Mouse (Mus musculus): ENCODE results near the gene Rere.
A peak's percentile ranks its signal among the peaks of the same experiment; 100 is the strongest.
"Not testable (repeated sequence)": the region's sequence is repeated elsewhere in the genome, so short reads cannot be mapped to it uniquely, and the experiment has no call there.

The Rere gene

DNA sequence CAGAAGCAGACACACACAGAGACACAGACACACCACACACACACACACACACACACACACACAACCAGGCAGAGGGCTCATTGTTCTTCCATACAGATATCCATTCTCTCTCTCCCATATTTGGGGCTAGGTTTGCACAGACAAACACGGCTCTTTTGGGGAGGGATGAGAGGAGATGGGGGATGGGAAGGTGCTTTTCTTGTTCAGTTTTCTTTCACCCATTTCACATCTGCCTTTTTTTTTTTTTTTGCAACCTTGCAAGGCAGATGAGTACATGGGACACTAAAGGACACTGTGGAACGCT lies 1.8 kb downstream of the Rere start:
- DNase-seq (ENCODE audit: low spot score in 2 of 2): no peak

GRCm38 (mm10) chr4:150283993-150284392 lies 2.5 kb downstream of the Rere start:
- DNase-seq (ENCODE audit: low spot score in 2 of 2): peak in 1 of 2 experiments; percentile 44

DNA sequence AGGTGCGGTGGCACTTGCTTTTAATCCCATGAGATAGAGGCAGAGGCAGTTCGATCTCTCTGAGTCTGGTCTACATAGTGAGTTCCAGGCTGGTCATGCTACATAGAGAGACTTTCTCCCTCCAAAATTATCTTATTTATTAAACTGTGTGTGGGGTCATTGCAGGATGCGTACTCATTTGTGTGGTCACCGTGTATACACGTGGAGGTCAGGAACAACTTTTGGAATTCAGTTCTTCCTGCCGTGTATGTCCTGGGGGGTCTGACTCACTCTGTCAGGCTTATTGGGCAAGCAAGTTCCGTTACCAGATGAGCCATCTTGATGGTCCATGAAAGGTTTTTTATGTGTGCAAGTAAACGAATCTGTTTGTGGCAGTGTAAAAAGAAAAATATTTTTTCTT lies 5.5 kb downstream of the Rere start:
- DNase-seq (ENCODE audit: low spot score in 2 of 2): no peak

DNA sequence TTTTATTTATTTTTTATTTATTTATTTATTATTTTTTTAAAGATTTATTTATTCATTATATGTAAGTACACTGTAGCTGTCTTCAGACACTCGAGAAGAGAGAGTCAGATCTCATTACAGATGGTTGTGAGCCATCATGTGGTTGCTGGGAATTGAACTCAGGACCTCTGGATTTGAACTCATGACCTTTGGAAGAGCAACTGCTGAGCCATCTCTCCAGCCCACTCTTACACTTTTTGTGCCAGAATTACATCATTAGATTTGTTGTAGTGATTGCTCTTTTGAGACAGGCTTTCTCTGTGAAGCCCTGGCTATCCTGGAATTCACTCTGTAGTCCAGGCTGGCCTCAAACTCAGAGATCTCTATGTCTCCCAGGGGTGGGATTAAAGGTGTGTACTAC lies 6.0 kb downstream of the Rere start:
- DNase-seq (ENCODE audit: low spot score in 2 of 2): not testable (repeated sequence)

- no peak for DNase-seq (ENCODE audit: low spot score in 2 of 2)
These were observed 10.5 kb downstream of the Rere start for GRCm38 (mm10) chr4:150291900-150292299.

GRCm38 (mm10) chr4:150294870-150295269 lies 13.4 kb downstream of the Rere start:
- DNase-seq (ENCODE audit: low spot score in 2 of 2): no peak

DNA sequence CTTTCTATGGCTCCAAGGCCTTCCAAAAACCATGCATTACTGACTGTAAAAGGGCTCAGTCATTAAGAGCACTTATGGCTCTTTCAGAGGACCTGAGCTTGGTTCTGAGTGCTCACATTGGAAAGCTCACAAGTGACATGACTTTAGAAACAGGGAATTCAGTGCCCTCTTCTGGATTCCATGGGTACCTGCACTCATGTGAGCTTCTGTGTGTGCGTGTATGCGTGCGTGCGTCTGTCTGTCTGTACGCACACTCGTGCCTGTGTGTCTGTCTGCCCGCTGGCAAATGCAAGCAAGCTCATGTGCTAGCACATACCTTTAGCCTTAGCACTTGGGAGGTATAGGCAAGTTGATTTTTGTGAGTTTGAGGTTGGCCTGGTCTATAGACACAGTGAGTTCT lies 14.5 kb downstream of the Rere start:
- DNase-seq (ENCODE audit: low spot score in 2 of 2): no peak

DNA sequence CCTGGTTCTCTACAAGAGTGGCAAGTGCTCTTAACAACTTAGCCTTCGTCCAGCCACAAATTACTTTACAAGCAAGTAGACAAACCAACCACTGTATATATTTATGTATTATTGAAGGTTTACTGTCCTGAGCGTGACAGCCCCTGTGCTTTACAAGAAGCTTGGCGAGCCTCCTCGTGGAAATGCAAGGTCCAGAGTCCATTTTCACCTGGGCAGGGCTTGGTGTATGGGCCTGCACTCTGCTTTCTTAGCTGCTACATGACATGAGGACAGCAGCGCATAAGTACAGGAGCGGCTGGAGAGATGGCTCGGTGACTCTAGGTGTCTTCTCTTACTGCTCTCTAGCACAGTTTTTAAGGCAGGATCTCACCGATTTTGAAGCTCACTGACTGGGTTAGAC lies 21.3 kb downstream of the Rere start:
- no peak for DNase-seq (ENCODE audit: low spot score in 2 of 2)

DNA sequence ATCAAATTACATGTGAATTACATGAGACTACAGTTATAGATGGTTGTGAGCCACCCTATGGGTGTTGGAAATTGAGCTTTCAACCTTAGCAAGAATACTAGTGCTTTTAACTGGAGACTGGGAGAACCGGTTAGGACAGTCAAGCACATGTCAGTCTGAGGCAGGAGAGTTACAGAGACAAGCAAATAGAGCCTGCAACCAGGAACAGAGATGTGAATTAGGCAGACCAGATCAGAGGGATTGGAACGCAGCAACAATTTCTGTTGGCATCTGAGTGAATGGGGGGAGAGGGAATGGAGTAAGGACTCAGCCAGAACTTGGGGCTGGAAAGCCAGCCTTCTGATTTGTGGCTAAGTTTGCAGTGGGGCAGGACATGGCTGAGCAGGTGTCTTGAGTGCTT lies 25.3 kb downstream of the Rere start:
- DNase-seq (ENCODE audit: low spot score in 2 of 2): no peak

DNA sequence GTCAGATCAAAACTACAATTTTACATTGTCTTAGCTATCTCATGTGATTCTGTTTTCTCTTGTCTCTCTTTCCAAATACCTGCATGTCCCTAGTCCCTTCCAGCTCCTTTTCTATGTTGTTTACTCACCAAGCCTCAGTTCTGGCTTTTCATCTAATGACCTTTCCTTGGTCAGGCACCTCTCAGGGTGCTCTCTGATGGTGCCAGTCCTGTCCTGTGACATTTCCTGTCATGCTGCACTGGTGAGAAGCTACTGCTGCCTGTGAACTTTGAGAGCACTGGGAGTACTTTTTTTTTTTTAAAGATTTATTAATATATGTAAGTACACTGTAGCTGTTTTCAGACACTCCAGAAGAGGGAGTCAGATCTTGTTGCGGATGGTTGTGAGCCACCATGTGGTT lies 25.8 kb downstream of the Rere start:
- DNase-seq (ENCODE audit: low spot score in 2 of 2): no peak

DNA sequence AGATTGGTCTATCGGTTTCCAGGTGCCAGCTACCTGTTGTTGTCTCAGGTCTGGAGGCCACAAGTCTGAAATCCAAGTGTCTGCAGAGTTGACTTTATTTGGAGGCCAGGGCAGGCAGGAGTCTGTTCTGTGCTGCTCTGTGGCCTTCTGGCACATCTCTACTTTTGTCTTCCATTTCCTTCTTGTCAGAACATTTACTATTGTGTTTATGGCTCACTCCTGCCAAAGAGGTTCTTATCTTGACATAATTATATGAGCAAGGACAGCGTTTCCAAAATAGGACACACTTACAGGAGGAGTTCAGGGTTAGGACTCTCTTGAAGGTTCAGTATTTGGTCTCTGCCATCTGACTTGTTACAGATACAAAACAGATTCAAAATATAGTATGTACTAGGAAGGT lies 30.0 kb downstream of the Rere start:
- DNase-seq (ENCODE audit: low spot score in 2 of 2): no peak

DNA sequence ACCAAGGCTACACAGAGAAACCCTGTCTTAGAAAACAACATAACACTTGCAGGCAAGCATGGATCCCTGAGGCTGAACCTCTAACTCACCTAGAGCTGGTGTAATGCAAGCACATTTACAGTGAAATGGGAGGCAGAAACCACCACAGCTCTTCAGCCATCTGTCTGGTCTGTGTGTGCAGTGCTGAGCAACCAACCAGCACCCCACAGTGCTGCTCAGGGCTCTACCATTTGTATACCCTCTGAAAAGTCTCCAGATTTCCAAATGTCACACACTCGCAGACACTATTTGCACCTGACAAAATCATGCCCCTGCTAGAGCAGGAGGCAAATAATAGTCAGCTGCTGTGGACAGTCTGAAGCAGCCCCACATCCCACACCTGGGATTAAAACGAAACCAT lies 31.2 kb downstream of the Rere start:
- DNase-seq (ENCODE audit: low spot score in 2 of 2): no peak

- peak in 1 of 2 experiments; percentile 29 for DNase-seq (ENCODE audit: low spot score in 2 of 2)
These were observed 33.9 kb downstream of the Rere start for GRCm38 (mm10) chr4:150315301-150315700.

- no peak for DNase-seq (ENCODE audit: low spot score in 2 of 2)
These were observed 35.1 kb downstream of the Rere start for GRCm38 (mm10) chr4:150316546-150316945.

DNA sequence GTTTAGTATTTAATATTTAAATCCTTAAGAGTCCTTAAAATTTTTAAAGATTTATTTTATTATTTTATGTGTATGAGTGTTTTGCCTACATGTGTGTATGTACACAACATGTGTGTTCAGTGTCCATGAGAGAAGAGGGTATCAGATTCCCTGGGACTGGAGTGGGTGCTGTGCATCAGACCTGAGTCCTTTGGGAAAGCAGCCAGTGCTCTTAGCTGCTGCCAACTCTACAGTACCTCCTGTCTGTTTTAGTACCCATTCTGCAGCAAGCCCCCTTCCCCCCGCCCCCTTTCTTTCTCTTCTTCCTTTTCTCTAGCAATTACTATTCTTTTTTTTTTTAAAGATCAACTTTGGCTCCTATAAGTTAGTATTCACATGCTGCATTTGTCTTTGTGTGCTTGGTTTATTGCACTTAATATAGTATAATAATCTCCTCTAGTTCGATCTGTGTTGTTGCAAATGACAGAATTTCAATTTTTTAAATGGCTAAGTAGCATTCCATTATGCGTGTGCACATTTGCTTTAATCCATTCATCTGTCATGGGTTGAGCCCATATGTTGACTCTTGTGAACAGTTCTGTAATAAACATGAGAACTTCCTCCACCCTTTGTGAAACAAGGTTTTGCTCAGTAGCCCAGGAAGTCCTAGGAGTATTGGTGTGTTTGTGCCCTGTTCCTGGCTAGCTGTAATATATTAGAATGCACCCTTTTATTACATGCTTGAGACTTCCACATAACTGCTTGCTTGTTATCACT lies 43.8 kb downstream of the Rere start:
- no peak for DNase-seq (ENCODE audit: low spot score in 2 of 2)

DNA sequence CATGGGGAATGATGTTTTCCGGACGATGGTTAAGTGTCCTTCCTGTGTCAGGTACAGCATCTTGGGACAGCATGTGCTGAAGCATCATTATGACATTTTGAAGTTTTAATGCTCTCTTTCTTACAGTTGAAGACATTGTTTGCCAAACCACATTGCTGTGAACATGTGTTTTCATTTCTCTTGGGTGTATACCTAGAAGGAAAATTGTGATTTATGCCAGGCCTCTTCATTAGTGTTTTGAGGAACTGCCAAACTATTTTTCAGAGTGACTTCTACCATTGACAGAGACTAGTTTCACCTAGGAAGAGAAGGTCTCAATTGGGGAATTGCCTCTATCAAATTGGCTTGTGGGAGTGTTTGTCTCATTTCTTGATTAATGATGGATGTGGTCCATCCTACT lies 44.6 kb downstream of the Rere start:
- no peak for DNase-seq (ENCODE audit: low spot score in 2 of 2)

DNA sequence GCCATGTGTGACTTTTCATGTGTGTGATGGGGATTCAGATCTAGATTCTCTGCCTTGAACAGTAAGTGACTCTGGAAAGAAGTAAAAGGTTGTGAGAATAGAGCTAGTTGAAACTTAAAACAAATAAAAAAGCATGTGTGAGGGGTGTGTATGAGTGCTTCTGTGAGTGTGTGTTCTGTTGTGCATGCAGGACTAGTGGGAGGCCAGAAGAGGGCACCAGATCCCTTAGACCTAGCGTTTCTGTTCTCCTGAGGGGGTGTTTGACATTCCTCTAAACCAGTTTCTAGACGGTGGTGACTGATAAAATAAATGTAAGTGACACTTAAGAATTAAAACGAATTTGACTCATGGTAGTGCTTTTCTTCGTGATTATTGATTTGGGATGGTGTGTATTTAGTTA lies 46.0 kb downstream of the Rere start:
- DNase-seq (ENCODE audit: low spot score in 2 of 2): no peak

DNA sequence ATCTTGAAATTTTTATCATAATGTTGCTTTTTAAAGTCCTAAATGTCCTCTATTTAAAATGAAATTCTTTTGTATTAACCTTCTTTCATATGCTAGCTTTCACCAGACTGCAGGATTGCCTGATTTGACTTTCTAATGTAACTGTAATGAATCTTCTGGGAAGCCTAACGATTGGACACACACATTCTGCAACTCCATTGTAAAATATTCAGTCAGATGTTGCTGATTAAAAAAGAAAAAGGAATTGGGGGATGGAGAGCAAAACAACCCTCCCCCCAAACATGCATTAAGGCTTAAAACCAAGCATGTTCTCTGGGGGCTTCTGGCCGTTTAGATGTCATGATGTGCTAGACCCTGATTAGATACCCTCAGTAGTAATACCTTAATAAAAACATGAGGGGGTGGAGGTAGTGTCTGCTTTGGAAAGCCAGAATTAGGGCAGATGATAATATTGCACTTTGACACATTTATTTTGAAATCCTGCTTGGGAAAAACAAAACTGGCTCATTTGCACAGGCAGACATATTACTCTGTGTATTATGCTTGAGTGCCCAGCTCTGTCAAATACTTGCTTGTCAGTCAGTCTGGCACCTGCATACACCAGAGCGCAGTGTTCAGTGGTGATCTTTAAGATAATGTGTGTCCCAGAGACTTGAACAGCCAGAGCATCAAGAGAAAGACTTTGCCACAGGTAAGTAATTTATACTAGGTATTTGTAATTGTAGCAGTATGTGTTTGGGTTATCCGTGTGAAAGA lies 52.7 kb downstream of the Rere start:
- DNase-seq (ENCODE audit: low spot score in 2 of 2): no peak

DNA sequence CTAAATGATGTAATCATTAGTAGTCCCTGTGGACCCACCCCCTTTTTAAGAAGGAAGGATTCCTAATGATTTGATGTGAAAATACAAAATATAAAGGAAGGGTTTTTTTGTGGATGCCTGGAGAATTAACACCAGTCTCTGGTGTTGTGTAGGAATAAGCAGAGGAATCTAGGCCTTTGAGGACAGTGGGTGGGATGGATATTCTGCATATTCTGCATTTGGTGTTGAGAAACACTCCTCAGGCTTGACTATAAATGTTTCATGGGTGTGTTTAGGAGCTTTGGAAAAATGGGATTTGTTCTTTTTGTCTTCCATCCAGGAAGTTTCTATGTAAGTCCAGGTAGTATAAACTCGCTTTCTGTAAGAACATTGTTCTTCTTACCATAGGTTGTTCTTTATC lies 55.8 kb downstream of the Rere start:
- no peak for DNase-seq (ENCODE audit: low spot score in 2 of 2)

DNA sequence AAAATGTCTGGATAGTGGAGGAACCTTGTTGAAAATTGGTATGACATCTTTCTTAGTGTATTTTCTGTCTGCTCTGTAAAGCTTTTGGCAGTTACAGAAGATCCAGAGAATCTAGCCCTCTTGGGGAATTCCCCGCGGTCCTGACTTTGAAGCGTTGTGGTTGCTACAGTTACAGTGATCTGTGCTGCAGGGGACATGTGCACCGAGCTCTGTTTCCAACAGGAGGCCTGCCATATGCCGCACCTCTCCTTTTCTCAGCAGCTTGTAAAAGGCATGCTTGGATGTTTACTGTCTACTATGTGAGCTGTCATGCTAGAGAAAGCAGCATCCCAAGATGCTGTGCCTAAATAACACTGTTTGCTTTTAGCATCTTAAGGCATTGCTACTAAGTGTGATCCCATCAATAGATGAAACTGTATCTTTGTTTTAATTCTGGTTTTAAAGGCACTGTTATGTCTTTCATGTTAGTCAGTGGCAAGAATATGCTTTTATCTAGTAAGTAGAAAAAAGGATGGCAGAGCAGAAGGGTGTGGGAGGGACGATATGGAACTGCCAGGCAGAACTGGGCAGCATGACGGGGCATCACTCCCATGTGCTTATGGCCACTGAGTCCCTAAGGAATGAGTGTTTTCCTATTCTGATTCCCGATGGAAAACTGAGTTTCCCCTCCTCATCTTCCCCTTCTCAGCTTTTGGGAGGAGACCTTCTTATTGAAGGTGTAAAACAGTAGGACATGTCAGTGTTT lies 57.6 kb downstream of the Rere start:
- peak; percentile 71 to 84 for DNase-seq (ENCODE audit: low spot score in 2 of 2)

DNA sequence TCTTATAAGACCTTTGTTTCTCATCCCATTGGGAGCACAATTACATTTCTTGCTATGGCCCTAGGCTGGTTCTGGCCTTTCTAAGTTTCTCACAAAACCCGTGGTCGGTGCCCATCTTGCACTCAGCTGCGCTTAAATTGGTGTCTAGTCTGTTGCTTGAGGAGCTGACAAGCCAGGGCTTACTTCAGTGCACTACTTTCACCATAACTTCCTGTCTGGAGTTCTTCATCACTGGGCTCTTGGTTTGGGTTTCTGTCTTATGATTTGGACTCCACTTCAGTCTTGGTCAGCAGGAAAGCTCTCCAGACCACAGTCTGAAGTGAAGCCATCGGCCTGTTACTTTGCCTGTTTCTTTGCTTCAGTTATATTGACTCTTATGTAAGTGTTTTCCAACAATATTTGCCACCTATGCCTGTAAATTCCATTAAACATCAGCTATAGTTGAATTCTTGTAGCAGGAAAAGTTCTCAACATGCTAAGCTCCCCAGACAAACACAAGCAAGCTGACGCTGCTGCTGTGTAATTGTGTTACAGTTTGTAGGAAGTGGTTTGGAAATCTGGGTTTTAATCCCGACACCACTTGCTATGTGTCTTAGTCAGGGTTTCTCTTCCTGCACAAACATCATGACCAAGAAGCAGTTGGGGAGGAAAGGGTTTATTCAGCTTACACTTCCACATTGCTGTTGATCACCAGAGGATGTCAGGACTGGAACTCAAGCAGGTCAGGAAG lies 59.5 kb downstream of the Rere start:
- no peak for DNase-seq (ENCODE audit: low spot score in 2 of 2)

GRCm38 (mm10) chr4:150344526-150344925 lies 63.1 kb downstream of the Rere start:
- no peak for DNase-seq (ENCODE audit: low spot score in 2 of 2)
